Mouse (Mus musculus): ENCODE data around the gene Papss1.

DNA sequence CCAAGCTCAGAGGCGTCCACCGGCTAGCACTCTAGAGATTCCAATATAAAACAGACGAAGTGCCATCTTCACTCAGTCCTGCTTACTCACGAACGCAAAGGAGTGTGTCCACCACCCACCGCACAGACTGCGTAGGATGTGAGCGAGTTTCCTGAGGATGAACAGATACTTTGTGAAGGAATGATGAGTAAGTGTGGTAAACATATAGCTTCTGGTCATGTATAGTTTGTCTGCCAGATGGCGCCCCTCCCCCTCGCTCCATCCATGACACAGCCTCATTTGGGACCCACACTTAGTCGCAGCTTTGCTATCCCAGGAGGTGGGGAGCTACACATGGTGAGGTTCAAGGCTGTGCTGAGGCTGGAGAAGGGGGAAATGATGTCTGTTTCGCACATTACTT lies 121.5 kb downstream of the Papss1 start:
- TF ChIP-seq GATA1 (IDR thresholded peaks at IDR 0.05; ENCODE audit: low read length), result no peak
- TF ChIP-seq TAL1 (IDR thresholded peaks at IDR 0.05; ENCODE audit: low read length), result no peak
